Mouse (Mus musculus): ENCODE measurements around the gene Cyyr1. TPM values are rescaled to one million over a fixed set of nuclear protein-coding genes. Genes with fewer than 3 reads are reported as not detected.

The Cyyr1 gene
- not detected for polyA plus RNA-seq (2017; shearing (Covaris generic))

DNA sequence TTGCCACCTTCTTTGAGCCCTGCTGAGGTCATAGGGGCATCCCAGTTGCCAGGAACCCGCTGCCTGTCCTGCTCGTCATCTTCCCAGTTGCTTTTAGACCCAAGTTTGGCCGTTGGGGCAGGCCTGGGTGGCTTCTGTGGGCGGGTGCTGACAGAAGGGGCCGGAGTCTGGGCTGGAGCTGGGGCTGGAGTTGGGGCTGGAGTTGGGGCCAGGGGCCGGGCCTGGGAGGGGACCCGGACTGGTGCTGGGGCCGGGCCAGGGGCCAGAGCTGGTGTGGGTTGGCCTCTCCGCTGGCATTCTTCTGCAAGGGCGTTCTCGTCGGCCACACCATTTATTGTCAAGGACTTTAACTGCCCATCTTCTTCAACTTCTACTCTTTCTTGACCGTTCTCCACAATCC lies at the start of gene Cyyr1:
TSS of gene Cyyr1 (minus strand) at position 101 of the 400 bp plus-strand sequence.

Other genes with a start within 250 kb of the Cyyr1 start
- gene Adamts1, start 249.7 kb upstream of the Cyyr1 start, polyA plus RNA-seq (2017; shearing (Covaris generic)) = not detected

All from CD4-positive, CD25-positive, alpha-beta regulatory T cell, adult 9 weeks (primary cell).